Mouse (Mus musculus) erythroblast, embryonic 14.5 days (primary cell): ENCODE measurements around the gene Sycp2l. TPM values are rescaled to one million over a fixed set of nuclear protein-coding genes. Genes with fewer than 3 reads are reported as not detected.

Source experiments
- H3K27me3 ChIP-seq: 2 replicates; pipeline ENCODE4 v1.6.1; 2012; ENCODE audit warnings: inconsistent platforms; ENCODE audit not compliant: control insufficient read depth
- H3K36me3 ChIP-seq: 2 replicates; pipeline ENCODE4 v1.6.1; 2012; ENCODE audit warnings: mild to moderate bottlenecking, inconsistent platforms; ENCODE audit not compliant: control insufficient read depth
- H3K4me1 ChIP-seq: 2 replicates; pipeline ENCODE4 v1.6.1; 2012; ENCODE audit warnings: inconsistent platforms; ENCODE audit not compliant: control insufficient read depth
- H3K4me3 ChIP-seq: replicated peaks from 2 replicates; pipeline ENCODE3; 2012; ENCODE audit warnings: moderate library complexity, mild to moderate bottlenecking, inconsistent platforms
- H3K9me3 ChIP-seq: 2 replicates; pipeline ENCODE4 v1.6.1; 2012; ENCODE audit warnings: low read length, inconsistent platforms, mixed read lengths; ENCODE audit not compliant: control insufficient read depth
- GATA1 ChIP-seq: IDR thresholded peaks from 2 replicates; pipeline ENCODE4 v1.6.1; 2012; ENCODE audit warnings: low read length, inconsistent platforms, mixed read lengths
- TAL1 ChIP-seq: IDR thresholded peaks from 3 replicates; pipeline ENCODE4 v1.6.1; 2012; ENCODE audit warnings: low read length, inconsistent platforms, mixed read lengths
- polyA plus RNA-seq: library from polyadenylated mRNA; stranded (reverse); fragments of >175 nt; gene quantifications from 2 replicates; pipeline ENCODE4 v1.2.3, GENCODE M21; 2012

Sycp2l gene
- polyA plus RNA-seq, 1 experiment = not detected

DNA sequence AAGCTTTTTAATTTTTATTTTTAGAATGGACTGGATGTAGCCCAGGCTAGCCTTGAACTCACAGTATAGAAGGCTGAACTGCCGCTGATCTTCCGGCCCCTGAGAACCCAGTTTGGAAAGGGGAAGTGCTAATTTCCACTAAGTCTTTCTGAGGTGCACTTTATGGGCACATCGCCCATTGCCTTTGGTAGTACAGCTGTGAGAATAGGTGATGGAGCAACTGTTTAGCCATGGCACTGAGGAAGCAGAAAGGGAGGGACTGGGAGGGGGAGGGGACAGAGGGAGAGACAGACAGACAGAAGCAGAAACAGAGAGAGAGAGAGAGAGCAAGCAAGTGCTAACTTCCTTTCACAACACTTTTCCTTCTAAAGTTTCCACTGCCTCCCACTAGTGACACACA, 29.6 kb upstream of the Sycp2l start:
- TF ChIP-seq TAL1 (no peak), GATA1 (no peak)
- Histone ChIP-seq H3K9me3 (no peaks in the 10 kb centered on the region), H3K4me1 (peaks cover under 1% of the 10 kb centered on the region), H3K4me3 (no peak overlapping the region), H3K27me3 (peaks cover 39% of the 10 kb centered on the region), H3K36me3 (no peaks in the 10 kb centered on the region)

DNA sequence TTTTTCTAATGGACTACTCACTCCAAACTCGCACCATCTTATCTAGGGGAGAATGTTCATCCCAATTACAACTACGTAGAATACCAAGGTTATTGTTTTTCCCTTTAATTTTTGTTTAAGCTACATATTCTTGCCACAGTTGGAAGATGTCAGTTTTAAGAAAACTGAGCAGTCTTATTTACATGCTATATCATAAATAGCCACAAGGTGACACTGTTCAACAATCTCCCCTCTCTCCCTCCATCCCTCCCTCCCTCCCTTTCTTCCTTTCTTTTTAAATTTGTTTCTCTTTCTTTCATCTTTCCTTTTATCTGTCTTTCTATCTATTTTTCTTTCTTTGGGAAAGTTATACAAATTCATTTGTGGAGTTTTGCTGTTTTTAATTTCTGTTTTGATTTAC, 29.0 kb upstream of the Sycp2l start:
- TF ChIP-seq TAL1 (no peak), GATA1 (no peak)
- H3K4me1 ChIP-seq = no peaks in the 10 kb centered on the region
- no peak overlapping the region for H3K4me3 ChIP-seq
- no peaks in the 10 kb centered on the region for H3K36me3 ChIP-seq
- peaks cover 34% of the 10 kb centered on the region for H3K27me3 ChIP-seq
- no peaks in the 10 kb centered on the region for H3K9me3 ChIP-seq

DNA sequence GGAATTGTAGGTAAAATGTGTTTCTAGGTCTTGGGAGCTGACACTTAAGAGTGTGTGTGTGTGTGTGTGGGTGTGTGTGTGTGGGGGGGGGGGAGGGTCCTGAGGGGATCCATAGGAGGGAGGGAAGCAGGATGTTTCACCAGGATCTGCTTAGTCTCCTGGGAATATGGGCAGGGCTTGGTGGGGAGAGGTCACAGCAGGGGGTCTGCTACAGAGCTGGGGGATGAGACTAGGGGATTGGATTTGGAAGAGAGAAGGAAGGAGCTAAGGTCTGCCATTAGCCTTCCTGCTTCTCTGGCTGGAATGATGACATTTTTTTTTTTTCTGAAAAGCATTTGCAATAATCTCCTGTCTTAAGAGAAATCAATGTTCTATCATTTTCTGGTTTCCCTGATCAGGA, 25.4 kb upstream of the Sycp2l start:
- Histone ChIP-seq H3K4me1 (no peaks in the 10 kb centered on the region), H3K4me3 (no peak overlapping the region), H3K9me3 (no peaks in the 10 kb centered on the region), H3K27me3 (peaks cover 37% of the 10 kb centered on the region), H3K36me3 (no peaks in the 10 kb centered on the region)
- no peak for TF ChIP-seq TAL1
- no peak for TF ChIP-seq GATA1

DNA sequence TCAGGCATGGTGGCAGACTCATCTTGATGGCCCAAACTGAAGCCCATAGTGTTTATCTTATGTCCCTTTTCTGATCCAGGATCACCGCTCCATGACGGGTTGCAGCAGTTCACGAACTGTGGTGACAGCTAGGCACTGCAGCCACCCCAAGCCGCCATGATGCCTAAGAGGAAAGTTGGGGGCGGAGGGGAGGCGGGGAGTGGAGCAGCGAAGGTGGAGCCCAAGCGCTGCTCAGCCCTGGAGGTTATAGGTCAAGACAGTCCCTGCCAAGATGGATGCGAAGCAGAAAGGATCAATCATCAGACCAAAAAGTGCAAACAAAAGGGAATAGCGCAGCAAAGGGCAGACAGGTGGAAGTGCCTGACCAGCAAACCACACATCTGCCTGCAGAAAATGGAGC, 22.8 kb upstream of the Sycp2l start:
- H3K36me3 ChIP-seq = no peaks in the 10 kb centered on the region
- H3K9me3 ChIP-seq = no peaks in the 10 kb centered on the region
- H3K4me3 ChIP-seq = no peak overlapping the region
- H3K27me3 ChIP-seq = peaks cover 31% of the 10 kb centered on the region
- TF ChIP-seq GATA1 (no peak), TAL1 (no peak)
- H3K4me1 ChIP-seq = no peaks in the 10 kb centered on the region

DNA sequence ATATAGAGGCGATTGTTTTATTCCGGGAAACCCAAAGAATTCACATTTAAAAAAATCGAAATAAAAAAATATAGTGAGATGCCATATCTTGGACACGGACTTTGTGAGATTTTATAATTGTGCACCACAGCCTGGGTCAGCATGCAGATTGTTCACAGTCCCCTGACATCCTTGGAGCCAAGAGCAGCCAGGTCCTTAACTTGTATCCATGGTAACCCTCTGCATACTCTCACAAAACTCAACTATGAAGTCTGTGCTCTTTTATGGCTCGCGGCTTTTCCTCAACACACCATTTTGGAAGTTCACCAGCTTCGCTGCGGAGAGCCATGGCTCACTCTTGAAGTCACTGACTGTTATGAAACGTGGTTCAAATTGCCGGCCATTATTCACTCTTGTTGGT, 19.9 kb upstream of the Sycp2l start:
- no peak overlapping the region for H3K4me3 ChIP-seq
- H3K36me3 ChIP-seq = no peaks in the 10 kb centered on the region
- H3K4me1 ChIP-seq = peaks cover 17% of the 10 kb centered on the region
- TF ChIP-seq GATA1 = no peak
- H3K9me3 ChIP-seq = no peaks in the 10 kb centered on the region
- H3K27me3 ChIP-seq = peaks cover 40% of the 10 kb centered on the region

DNA sequence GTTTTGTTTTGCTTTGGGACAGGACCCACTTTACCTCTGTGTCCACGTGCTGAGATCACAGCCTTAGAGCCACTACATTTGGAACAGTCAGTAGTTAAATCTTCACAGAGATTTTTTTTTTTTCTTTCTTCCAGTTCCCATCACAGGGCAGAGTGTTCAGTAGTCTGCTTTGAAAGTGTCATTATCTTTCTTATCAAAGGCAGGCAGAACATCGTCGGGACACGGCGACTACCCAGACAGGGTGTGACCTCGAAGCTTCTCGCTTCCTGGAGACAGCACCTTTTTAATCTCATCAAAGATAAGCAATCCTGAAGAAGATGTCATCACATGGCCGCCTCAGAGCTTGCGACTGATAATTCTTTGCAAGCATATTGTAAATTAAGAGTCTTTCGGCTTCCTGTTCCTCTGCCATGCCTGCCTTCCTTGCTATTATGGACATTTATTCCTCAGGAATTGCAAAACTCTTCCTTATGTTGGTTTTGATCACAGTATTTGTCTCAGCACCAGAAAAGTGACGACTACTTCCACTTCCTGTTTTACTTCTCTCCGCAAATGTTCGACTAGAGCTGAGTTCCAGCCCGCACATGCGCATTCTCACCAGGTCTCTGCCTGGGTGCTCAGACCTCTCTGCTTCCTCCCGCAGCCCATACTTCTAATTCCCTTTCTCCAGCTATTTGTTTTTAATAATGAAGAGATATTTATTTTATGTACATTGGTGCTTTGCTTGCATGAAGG, 16.6 kb upstream of the Sycp2l start:
- no peaks in the 10 kb centered on the region for H3K36me3 ChIP-seq
- H3K9me3 ChIP-seq = no peaks in the 10 kb centered on the region
- no peak for TF ChIP-seq TAL1
- TF ChIP-seq GATA1 = no peak
- H3K4me1 ChIP-seq = peaks cover 17% of the 10 kb centered on the region
- no peak overlapping the region for H3K4me3 ChIP-seq
- H3K27me3 ChIP-seq = peaks cover 22% of the 10 kb centered on the region

DNA sequence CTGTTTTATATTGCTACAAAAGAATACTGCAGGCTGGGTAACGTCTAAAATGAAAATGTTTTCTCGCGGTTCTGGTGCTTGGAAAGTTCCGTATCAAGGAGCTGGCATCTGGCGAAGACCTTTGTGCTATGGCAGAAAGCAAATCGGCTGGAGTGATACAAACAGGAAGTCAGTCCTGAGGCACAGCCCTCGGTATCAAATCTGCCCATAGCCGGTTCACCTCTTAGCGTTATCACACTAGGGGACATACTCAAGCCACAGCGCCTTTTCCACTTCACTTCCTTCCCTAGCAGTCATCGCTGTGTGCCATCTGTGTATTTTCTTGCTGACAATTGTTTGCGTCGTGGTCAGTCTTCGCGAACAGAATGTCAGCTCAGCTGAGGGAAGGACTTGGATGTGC, 15.8 kb upstream of the Sycp2l start:
- no peak for TF ChIP-seq TAL1
- TF ChIP-seq GATA1 = no peak
- Histone ChIP-seq H3K4me3 (no peak overlapping the region), H3K27me3 (peaks cover 16% of the 10 kb centered on the region)

DNA sequence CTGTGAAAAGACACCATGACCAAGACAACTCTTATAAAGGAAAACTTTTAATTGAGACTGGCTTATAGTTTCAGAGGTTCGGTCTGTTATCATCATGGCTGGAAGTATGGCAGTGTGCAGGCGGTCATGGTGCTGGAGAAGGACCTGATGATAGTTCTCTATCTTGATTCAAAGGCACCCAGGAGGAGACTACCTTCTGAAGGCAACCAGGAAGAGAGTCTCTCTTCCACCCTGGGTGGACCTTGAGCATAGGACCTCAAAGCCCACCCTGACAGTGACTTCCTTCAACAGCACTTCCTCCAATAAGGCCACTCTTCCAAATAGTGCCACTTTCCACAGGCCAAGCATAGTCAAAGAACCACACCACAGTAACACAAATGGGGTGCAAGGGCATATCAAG, 14.1 kb upstream of the Sycp2l start:
- peaks cover 16% of the 10 kb centered on the region for H3K27me3 ChIP-seq
- H3K36me3 ChIP-seq = no peaks in the 10 kb centered on the region
- H3K4me3 ChIP-seq = no peak overlapping the region
- no peaks in the 10 kb centered on the region for H3K9me3 ChIP-seq
- TF ChIP-seq GATA1 (no peak), TAL1 (no peak)
- H3K4me1 ChIP-seq = peaks cover 40% of the 10 kb centered on the region

More for the DNA sequence above, 15.8 kb upstream of the Sycp2l start:
- Histone ChIP-seq H3K36me3 (no peaks in the 10 kb centered on the region), H3K9me3 (no peaks in the 10 kb centered on the region), H3K4me1 (peaks cover 23% of the 10 kb centered on the region)

DNA sequence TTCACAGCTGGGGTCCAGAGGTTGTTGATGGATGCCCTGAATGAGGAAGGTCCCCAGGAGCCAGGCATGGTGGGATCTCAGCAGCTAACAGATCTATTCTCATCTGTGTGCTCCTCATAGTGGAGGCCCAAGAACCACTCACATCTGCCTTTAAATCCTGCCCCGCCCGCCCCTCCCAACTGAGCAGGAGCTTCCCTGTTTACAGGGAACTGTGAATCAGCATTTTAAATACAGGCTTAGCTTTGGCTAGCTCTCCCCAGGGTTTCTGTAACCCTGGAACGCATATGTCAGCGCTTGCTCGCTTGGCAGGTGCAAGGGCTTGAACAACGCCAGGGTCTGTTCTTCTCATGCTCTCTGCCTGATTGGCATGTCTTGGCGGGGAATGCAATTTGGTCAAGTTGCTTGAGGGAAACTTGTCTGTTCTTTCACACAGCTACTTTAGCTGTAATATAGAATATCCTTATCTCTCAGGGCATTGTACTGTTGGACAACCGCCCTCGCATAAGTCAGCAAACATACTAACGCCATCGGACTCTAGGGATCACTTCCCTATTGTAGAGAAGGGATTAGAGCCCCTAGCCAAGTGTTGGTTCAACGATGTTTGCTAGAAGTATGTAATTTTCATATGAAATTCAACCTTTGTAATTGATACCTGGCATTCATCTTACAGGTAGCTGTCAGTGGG, 10.1 kb upstream of the Sycp2l start:
- H3K27me3 ChIP-seq = no peaks in the 10 kb centered on the region; the same call in none of the 2 replicates
- no peak overlapping the region for H3K4me3 ChIP-seq
- H3K9me3 ChIP-seq = no peaks in the 10 kb centered on the region
- no peaks in the 10 kb centered on the region for H3K36me3 ChIP-seq
- TF ChIP-seq TAL1 (no peak), GATA1 (no peak)
- H3K4me1 ChIP-seq = peaks cover 26% of the 10 kb centered on the region
